Mouse (Mus musculus) left cerebral cortex, postnatal 10 days (tissue): Measurements from ENCODE around the gene Gm8857. TPM values are rescaled to one million over a fixed set of nuclear protein-coding genes. Genes with fewer than 3 reads are reported as not detected.
"Not testable (repeated sequence)": the region's sequence is repeated elsewhere in the genome, so short reads cannot be mapped to it uniquely, and the experiment has no call there.

Source experiments
- DNase-seq, 2 experiments: peaks; one replicate each; pipeline ENCODE4 v3.0.0; 2021 to 2022; ENCODE audit warnings: low spot score in 2 of 2, mixed read lengths in 1 of 2; ENCODE audit errors: extremely low spot score in 1 of 2
- intact Hi-C: fragments of 180-260 bp; cut with DNase I; formaldehyde crosslinking; loops from one replicate; pipeline ENCODE4 v1.15.1; 2025
- total RNA-seq, 2 experiments: library from RNA; stranded (reverse); gene quantifications; 2 replicates each; pipeline ENCODE4 v1.2.3; 2021

Gene Gm8857
- total RNA-seq, result not detected

GRCm38 (mm10) chr5:10947505-10947904, at the start of gene Gm8857, which contains the start of gene Gm8871:
Gene Gm8857, plus strand, starts transcription at chr5:10947807.
Gene Gm8871, plus strand, starts transcription at chr5:10947805.
- DNase-seq, intact Hi-C loops: not testable (repeated sequence)

- DNase-seq, intact Hi-C loops: not testable (repeated sequence)
These were observed 5.9 kb downstream of the Gm8857 start for GRCm38 (mm10) chr5:10953512-10953911.

GRCm38 (mm10) chr5:10958057-10958456, 10.4 kb downstream of the Gm8857 start:
- intact Hi-C loops, result not testable (repeated sequence)
- DNase-seq, result peak in 1 of 2 experiments; percentile 13

Other genes starting within 250 kb of the Gm8857 start
- gene Gm8871, start within 50 bp of the Gm8857 start, total RNA-seq, result not detected
- gene Gm8879, start 179.8 kb downstream of the Gm8857 start, total RNA-seq, result not detected
- not detected for gene Gm5861, start 235.3 kb downstream of the Gm8857 start, total RNA-seq